Mouse (Mus musculus) liver, postnatal 0 days (tissue): Measurements from ENCODE around the gene Pgm5. TPM values are rescaled to one million over a fixed set of nuclear protein-coding genes. Genes with fewer than 3 reads are reported as not detected.

Source experiments
- ATAC-seq: fragments of 200-750 bp; cut with Nextera tagmentation; 2 replicates; pipeline ENCODE4 v1.8.0; 2017; ENCODE audit warnings: mild to moderate bottlenecking, moderate library complexity
- DNase-seq: peaks from one replicate; pipeline ENCODE4 v3.0.0-alpha.2; 2016
- H3K27ac ChIP-seq: fragments of 300-500 bp; sonication (generic); 2 replicates; pipeline ENCODE4 v1.5.1; 2014; ENCODE audit warnings: antibody characterized with exemption, moderate library complexity, mild to moderate bottlenecking, low read depth
- H3K27me3 ChIP-seq: fragments of 300-500 bp; sonication (generic); 2 replicates; pipeline ENCODE4 v1.6.1; 2014; ENCODE audit warnings: low read length, control low read depth, mixed read lengths; ENCODE audit not compliant: insufficient read depth
- H3K36me3 ChIP-seq: fragments of 300-500 bp; sonication (generic); replicated peaks from 2 replicates; pipeline ENCODE4 v1.6.1; 2014; ENCODE audit warnings: mild to moderate bottlenecking, control low read depth, low read length, moderate library complexity, mixed read lengths; ENCODE audit not compliant: insufficient read depth
- H3K4me1 ChIP-seq: fragments of 300-500 bp; sonication (generic); 2 replicates; pipeline ENCODE4 v1.6.1; 2014; ENCODE audit warnings: antibody characterized with exemption, mild to moderate bottlenecking, control low read depth; ENCODE audit not compliant: insufficient read depth
- H3K4me2 ChIP-seq: fragments of 300-500 bp; sonication (generic); 2 replicates; pipeline ENCODE4 v1.6.1; 2014; ENCODE audit warnings: low read depth, mild to moderate bottlenecking, low read length, moderate library complexity, mixed read lengths
- H3K4me3 ChIP-seq: fragments of 300-500 bp; sonication (generic); 2 replicates; pipeline ENCODE4 v1.5.1; 2014; ENCODE audit warnings: low read depth, low read length
- H3K9ac ChIP-seq: fragments of 300-500 bp; sonication (generic); replicated peaks from 2 replicates; pipeline ENCODE4 v1.6.1; 2014; ENCODE audit warnings: mild to moderate bottlenecking, moderate library complexity
- H3K9me3 ChIP-seq: fragments of 300-500 bp; sonication (generic); 2 replicates; pipeline ENCODE4 v1.6.1; 2016; ENCODE audit warnings: mild to moderate bottlenecking, control low read depth, low read length, mixed read lengths
- CTCF ChIP-seq: sonication (generic); IDR thresholded peaks from 2 replicates; pipeline ENCODE4 v1.5.1; 2016; ENCODE audit warnings: antibody characterized with exemption, low read depth
- EP300 ChIP-seq: IDR thresholded peaks from 2 replicates; pipeline ENCODE4 v1.6.1; 2016; ENCODE audit warnings: antibody characterized with exemption, low read depth, mild to moderate bottlenecking
- WGBS: fragments of 180-500 bp; shearing (Covaris S2); extraction: QIAGEN DNeasy Blood & Tissue Kit; methylation state at CpG from one replicate; pipeline ENCODE4 v1.1.7; 2014; ENCODE audit not compliant: insufficient replicate concordance; 5-methylcytosine and 5-hydroxymethylcytosine counted together
- polyA plus RNA-seq: library from polyadenylated mRNA; unstranded; fragments of >200 nt; fragmentation: Nextera tagmentation; extraction: Ambion mirVana; gene quantifications from 2 replicates; pipeline ENCODE4 v1.2.1, GENCODE M21; 2015

Gene Pgm5
- polyA plus RNA-seq, 1 experiment from 2014 or later = 0.04 TPM

GRCm38 (mm10) chr19:24719504-24719903 lies 142.2 kb downstream of the Pgm5 start:
- Histone ChIP-seq H3K4me2 (no peak overlapping the region), H3K9me3 (no peaks in the 10 kb centered on the region), H3K27ac (no peak overlapping the region), H3K9ac (no peak overlapping the region), H3K36me3 (no peaks in the 10 kb centered on the region), H3K4me3 (no peak overlapping the region), H3K27me3 (no peaks in the 10 kb centered on the region), H3K4me1 (no peaks in the 10 kb centered on the region)
- no peak for TF ChIP-seq CTCF
- no peak for TF ChIP-seq EP300
- 72% methylated on average over 4 of the region's 4 CpGs for WGBS
- DNase-seq = no peak
- ATAC-seq = no peak

GRCm38 (mm10) chr19:24718021-24718420 lies 143.6 kb downstream of the Pgm5 start:
- no peak overlapping the region for H3K27ac ChIP-seq
- no peak for ATAC-seq

GRCm38 (mm10) chr19:24716303-24717097 lies 145.2 kb downstream of the Pgm5 start:
- no peaks in the 10 kb centered on the region for H3K9me3 ChIP-seq
- WGBS = 72% methylated on average over 7 of the region's 7 CpGs
- ATAC-seq (no peak), DNase-seq (no peak)
- no peak overlapping the region for H3K9ac ChIP-seq
- H3K4me3 ChIP-seq = no peak overlapping the region
- no peaks in the 10 kb centered on the region for H3K4me1 ChIP-seq
- no peak overlapping the region for H3K4me2 ChIP-seq
- H3K27me3 ChIP-seq = no peaks in the 10 kb centered on the region
- no peak for TF ChIP-seq CTCF
- no peak for TF ChIP-seq EP300
- no peaks in the 10 kb centered on the region for H3K36me3 ChIP-seq
- no peak overlapping the region for H3K27ac ChIP-seq

More at GRCm38 (mm10) chr19:24718021-24718420, 143.6 kb downstream of the Pgm5 start:
- TF ChIP-seq CTCF (no peak), EP300 (no peak)
- Histone ChIP-seq H3K4me3 (no peak overlapping the region), H3K9ac (no peak overlapping the region), H3K4me2 (no peak overlapping the region), H3K4me1 (no peaks in the 10 kb centered on the region), H3K36me3 (no peaks in the 10 kb centered on the region), H3K9me3 (no peaks in the 10 kb centered on the region), H3K27me3 (no peaks in the 10 kb centered on the region)
- DNase-seq = no peak
- 33% methylated on average over 1 of the region's 1 CpGs for WGBS

GRCm38 (mm10) chr19:24708032-24708431 lies 153.6 kb downstream of the Pgm5 start:
- no peak overlapping the region for H3K27ac ChIP-seq
- no peak for TF ChIP-seq CTCF
- TF ChIP-seq EP300 = no peak
- ATAC-seq (no peak), DNase-seq (no peak)
- no peaks in the 10 kb centered on the region for H3K9me3 ChIP-seq
- no peaks in the 10 kb centered on the region for H3K36me3 ChIP-seq
- no peak overlapping the region for H3K4me3 ChIP-seq
- no peak overlapping the region for H3K4me2 ChIP-seq
- no peaks in the 10 kb centered on the region for H3K27me3 ChIP-seq
- no peak overlapping the region for H3K9ac ChIP-seq
- H3K4me1 ChIP-seq = no peaks in the 10 kb centered on the region
- WGBS = 69% methylated on average over 7 of the region's 7 CpGs

GRCm38 (mm10) chr19:24707071-24707906 lies 154.4 kb downstream of the Pgm5 start:
- TF ChIP-seq EP300 (no peak), CTCF (no peak)
- Histone ChIP-seq H3K4me3 (no peak overlapping the region), H3K27me3 (no peaks in the 10 kb centered on the region), H3K27ac (no peak overlapping the region), H3K9me3 (no peaks in the 10 kb centered on the region), H3K36me3 (no peaks in the 10 kb centered on the region), H3K9ac (no peak overlapping the region), H3K4me1 (no peaks in the 10 kb centered on the region), H3K4me2 (no peak overlapping the region)
- WGBS = 49% methylated on average over 7 of the region's 7 CpGs
- no peak for ATAC-seq
- DNase-seq = no peak

GRCm38 (mm10) chr19:24705395-24705794 lies 156.3 kb downstream of the Pgm5 start:
- H3K4me1 ChIP-seq = no peaks in the 10 kb centered on the region
- no peak overlapping the region for H3K4me3 ChIP-seq
- TF ChIP-seq CTCF = peak; percentile 65
- no peak for TF ChIP-seq EP300
- 48% methylated on average over 1 of the region's 1 CpGs for WGBS
- H3K27me3 ChIP-seq = no peaks in the 10 kb centered on the region
- no peak overlapping the region for H3K4me2 ChIP-seq
- no peaks in the 10 kb centered on the region for H3K9me3 ChIP-seq
- no peak overlapping the region for H3K27ac ChIP-seq
- no peak for ATAC-seq
- DNase-seq = no peak
- H3K36me3 ChIP-seq = no peaks in the 10 kb centered on the region
- no peak overlapping the region for H3K9ac ChIP-seq
